Mouse (Mus musculus) urinary bladder, postnatal 10 days (tissue): ENCODE measurements around the gene Afap1.

Source experiments
- DNase-seq: peaks from one replicate; pipeline ENCODE4 v3.0.0; 2022; ENCODE audit warnings: low spot score

Gene Afap1

DNA sequence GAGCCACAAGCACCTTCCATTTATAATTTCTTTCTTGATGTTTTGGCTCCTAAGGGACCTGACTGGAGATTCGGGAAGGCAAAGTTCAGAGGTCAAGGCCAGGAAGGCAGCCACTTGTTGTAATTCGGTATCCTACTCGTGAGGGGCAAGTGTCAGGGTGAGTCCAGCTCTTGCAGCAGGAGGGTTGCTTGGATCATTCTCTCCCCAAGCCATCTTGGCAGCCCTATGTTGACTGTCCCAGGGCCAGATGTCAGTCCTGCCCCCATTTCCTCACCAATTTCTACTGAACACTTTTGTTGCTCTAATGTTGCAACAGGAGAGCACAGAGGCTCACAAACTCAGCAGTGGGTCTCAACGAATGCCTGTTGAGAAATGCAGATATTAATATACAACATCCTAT lies 5.0 kb downstream of the Afap1 start:
- DNase-seq: no peak

DNA sequence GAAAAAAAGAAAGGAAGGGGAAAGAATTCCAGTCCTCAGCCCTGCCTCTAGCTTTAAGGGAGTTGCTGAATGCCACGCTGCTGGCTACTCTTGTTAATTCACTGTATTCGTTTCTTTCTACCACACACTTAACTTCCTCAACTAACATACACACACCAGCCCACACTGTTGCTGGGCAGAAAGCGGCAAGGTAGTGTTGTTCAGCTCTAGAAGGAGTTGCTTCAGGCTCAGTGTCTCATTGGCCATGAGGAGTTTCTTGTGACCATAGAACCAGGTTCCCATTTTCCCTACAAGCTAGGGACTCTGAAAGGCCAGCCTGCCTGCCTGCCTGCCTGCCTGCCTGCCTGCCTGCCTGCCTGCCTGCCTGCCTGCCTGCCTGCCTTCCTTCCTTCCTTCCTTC lies 5.9 kb downstream of the Afap1 start:
- no peak for DNase-seq

DNA sequence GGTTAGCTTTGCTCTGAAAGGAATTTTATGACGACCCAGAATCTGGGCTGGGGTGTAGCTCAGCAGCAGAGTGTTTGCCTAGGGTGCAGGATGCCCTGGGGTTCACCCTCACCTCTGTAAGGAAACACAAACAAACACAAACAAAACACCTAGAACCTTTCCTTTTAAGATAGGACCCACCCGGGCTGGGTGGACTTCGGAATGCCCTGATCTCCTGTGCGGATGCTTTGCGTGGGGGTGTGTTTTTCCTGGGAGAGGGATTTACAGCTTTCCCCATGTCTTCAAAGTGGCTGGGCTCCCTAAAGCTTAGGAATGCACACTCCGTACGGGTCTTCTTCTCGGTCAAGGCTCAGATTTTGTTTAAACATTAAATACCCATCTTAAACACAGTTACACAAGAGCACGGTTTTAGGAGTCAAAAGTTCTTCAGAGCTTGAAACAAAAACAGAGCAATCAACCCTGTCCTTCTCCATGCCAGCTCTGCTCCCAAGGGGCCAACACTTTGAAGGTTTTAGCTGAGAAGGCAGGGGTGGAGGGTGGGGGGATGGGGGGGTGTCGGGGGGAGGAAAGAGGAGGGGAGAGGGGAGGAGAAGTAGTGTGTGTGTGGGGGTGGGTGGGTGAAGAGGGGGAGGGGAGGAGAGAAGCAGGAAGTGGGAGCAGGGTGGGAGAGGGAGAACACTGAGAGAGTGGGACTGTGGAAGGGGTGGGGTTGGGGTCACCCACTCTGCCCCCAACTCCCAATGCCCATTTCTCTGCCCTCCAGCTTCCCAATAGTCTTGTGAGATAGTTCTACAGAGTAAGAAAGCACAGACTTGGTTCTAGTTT lies 7.5 kb downstream of the Afap1 start:
- no peak for DNase-seq

DNA sequence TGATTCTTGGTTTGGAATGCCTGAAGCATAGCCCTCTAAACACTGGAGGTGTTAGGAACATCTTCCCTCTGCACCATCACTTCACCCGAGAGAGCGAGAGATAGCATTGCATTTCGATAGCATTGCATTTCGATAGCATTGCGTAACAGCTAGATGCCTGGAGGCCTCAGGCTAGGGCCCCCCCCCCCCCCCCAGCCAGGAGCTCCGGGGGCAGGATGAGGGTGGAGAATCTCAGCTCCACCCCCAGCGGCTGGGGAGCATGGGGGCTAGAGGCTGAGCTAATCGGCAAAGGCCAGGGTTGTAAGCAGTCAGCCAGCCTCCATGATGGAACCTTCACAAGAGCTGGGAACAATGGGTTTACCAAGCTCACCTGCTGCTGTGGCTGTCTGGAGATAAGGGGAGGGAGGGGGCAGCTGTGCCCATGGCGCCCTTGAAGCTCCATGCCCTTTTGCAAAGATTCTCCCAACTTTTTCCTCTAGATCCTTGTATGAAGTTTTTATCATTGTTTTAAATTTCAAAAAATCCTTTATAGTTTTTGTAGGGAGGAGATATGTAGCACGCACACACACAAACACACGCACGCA lies 8.2 kb downstream of the Afap1 start:
- no peak for DNase-seq

DNA sequence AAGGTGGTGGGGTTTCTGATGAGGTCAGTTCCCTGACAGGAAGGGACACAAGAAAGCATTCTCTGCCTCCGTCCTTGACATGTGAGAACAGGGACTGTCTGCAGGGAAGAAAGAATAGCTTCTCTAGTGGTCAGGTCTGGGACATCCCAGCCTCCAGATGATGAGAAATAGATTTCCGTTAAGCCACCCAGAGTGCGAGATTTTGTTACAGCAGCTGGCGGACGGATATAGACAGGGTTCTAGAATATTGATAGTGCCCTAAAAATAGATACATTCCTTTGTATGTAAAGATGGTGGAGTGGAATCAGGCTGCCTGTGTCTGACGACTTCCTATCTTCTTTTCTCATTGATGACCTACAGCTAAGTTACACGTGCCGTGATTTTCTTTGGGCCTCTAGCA lies 10.3 kb downstream of the Afap1 start:
- no peak for DNase-seq

DNA sequence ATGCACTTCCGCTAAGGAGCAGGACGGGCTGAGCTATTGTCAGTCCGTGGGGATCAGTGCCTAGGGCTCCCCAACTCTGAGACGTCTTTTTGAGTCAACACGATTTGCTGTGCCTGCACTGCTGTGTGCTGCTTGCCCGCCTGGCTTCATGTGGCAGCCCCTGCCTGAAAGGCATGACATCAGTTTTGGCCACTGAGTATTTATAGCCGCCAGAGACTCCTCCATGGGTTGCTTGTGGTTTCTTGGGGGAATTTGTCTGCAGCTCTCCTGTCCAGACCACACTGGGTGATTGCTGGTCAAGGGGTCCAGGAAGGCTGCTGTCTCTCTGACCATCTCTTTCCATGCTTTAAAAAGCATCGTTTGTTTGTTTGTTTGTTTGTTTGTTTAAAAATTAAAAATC lies 12.2 kb downstream of the Afap1 start:
- no peak for DNase-seq

DNA sequence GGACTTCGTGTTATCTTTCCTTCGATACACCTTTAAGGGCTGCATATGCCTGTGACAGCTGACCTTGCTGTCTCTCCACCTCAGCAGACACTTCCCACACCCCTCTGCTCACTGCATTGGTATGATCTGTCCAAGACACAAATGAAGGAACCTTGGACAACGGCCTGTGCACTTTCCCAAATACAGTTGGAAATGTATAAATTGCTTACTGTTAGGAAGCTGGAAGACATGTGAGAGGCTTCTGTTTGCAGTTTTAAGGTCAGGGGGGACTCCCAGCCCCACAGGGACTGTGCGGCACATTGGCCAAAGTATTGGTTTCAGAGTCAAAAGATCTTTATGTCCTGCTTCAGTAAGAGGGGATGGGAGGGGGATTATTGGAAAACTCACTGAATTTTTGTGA lies 14.0 kb downstream of the Afap1 start:
- no peak for DNase-seq

DNA sequence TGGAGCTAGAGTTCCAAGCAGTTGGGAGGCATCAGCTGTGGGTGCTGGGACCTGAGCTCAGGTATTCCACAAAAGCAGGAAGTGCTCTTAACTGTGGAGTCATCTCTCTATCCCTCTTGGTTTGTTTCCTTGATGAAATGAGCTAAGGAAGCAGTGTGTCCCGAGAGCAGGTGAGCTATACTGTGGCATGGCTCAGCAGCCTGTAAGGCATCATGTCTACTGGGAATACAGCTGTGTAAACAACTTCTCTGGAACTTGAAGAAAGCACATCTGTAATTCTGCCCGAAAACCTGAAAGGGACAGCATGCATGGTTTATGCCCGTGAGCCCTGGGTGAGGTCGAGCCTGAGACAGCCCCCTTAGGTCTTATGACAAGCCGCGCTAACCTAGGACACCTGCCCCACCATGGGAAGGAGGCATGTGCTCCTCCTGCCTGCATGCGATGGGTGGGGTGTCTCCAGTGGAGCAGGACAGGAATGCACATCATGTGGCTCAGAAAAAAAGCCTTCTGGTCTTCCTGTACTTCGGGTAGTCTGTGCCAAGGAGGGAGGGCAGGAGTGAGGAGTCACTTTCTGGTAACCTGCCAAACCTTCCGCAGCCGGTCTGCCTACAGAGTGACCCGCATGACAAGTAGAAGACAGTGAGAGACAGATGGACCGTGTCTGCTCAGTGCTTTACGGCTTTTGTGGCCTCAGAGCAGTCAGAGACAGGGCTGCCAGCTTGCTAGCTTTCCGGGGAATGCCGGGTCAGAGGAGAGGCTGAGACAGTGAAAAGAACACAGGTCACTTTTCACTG lies 14.7 kb downstream of the Afap1 start:
- no peak for DNase-seq

DNA sequence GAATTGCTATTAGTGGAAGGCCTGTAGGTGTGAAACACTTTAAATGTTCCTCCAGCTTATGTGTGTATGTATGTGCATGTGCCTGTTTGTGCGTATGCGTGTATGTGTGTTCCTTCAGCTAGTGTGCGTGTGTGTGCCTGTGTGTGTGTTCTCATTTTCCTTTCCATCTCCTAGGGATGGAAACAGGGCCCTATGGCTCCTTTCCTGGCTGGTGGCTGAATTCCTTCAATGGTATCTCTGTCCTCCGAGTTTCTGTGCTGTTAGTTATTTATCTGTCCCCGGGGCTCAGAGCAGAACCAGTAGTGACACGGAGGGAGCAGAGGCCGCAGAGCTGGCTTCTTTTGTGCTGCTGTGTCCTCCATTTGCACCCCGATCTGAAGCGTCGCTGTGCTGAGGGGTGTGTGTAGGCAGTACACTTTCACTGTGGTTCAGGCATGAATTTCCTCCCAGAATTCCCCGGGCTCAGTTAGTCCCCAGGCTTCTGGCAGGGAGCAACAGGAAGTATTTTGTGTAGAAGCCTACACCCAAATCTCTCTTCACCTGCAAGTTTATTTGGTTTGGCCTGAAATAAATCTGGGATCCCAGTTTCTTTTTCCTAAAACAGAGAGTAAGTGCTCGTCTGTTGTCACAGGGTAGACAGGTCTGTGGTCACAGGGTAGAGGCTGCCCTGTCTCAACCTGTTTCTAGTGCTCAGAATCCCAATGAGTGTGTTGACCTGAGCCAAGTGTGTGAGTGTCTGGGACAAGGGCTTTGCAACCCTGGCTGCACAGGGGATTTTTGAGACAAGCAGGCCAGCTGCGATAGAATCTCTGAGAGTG lies 15.7 kb downstream of the Afap1 start:
- DNase-seq: no peak

DNA sequence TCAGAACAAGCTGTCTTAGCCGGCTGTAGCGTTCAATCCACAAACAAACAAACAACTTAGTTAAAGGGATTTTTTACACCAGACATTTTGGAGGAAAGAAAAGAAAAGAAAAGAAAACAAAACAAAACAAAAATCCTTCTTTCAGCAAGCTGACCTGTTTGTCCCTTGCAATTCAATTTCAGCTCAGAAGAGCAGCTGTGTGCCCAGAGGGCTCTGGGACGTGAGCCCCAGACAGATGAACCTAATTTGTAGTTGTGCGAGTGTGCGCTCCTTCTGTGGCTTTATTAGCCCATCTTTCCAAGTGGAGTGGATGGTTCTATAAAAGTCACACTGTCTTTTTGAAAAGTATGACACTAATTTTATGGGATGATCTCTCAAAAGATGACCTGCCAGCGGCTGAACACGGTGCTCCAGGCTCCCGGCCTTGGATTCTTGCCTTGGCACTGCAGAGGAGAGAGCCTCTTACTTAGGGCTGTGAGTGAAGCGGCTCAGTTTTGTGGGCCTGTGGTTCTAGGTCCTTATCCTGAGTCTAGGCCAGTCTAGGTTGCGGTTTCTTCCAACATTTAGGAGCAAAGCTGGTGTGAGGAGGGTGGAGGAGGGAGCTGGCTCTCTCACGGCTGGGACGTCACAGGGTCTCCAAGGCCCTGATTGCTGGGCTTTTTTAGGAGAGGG lies 22.6 kb downstream of the Afap1 start:
- DNase-seq: no peak

DNA sequence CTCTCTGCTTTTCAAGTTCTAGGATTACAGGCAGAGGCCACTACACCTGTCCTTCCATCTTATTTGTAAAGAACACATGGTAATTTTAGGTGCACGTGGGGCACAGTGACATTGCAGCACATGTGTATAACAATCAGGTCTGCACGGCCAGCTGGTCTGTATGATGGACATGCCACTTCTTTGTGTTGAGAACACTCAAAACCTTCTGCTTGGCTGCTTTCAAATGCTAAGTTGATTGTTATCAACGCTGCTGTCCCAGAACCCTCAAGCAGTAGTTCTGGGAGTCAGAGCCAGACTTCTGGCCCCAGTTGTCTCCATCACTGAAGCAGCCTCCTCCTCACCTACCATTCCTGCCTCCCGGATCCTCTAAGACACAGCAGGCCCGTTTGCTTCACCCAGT lies 23.5 kb downstream of the Afap1 start:
- no peak for DNase-seq

DNA sequence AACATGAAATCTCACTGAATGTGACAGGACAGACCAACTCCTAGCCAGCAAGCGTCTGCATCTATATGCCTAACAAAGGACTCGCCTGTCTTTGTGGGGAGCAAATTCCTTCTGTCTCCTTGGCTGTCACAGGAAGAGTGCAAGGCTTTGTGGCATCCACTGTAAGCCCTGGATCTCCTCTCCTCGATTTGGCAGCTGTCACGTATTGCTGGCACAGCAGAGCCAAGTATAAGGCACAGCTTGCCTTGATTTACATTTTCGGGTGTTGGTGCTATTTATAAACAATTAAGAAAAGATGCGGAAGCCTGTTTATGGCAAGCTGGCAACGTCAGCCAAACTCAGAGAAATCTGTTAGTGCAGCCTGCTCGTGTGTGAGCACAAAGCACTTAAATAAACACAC lies 25.3 kb downstream of the Afap1 start:
- DNase-seq: no peak

DNA sequence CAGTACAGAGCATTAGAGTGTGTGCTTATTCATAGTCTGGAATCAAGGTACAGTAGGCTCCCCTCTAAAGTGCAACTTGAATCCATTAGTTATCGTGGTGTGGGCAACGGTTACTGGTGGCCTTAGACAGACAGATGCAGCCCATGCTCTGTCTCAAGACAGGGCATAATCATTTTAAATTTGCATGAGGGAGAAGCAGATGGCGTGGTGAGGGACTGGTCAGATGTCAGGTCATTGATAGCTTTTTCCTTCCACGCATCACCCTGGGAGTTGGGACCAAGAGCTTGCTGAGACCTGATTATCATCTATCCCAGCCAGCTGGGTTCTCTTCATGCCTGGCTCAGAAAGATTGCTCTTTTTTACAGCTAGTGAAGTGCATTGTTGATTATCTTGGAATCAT lies 27.0 kb downstream of the Afap1 start:
- DNase-seq: no peak

DNA sequence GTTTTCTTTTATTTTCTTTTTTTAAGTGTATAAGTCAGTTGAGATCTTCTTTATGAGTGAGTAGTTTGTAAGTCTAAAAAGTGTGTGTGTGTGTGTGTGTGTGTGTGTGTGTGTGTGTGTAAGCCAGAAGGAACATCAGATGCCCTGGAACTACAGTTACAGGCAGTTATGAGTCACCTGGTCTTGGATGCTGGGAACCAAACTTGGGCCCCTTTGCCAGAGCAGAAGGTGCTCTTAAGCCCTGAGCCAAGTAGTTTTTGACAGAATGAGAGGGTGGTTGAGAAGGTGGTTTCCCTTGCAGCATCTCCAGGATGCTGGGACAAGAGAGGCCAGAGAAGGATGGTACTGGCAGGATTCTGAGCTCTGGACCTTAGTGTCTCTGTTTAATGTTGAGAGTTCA lies 27.4 kb downstream of the Afap1 start:
- no peak for DNase-seq

DNA sequence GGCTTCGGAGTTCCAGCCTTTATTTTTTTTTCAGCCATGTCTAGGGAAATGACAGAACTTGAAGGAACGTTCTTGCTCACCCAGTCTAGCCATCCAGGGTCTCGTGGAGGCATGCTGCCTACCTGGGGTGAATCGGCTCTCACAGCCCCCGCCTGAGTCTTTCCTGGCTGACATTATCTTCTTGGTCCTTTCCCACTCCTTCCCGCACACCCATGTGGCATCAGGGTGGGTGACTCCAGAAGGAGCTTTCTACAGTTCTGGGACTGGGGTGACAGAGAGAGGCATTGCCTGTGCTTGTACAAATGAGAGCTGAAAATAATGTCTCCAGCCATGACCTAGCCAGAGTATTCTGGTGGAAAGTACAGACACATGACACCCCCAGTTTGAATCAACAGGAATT lies 28.0 kb downstream of the Afap1 start:
- no peak for DNase-seq

DNA sequence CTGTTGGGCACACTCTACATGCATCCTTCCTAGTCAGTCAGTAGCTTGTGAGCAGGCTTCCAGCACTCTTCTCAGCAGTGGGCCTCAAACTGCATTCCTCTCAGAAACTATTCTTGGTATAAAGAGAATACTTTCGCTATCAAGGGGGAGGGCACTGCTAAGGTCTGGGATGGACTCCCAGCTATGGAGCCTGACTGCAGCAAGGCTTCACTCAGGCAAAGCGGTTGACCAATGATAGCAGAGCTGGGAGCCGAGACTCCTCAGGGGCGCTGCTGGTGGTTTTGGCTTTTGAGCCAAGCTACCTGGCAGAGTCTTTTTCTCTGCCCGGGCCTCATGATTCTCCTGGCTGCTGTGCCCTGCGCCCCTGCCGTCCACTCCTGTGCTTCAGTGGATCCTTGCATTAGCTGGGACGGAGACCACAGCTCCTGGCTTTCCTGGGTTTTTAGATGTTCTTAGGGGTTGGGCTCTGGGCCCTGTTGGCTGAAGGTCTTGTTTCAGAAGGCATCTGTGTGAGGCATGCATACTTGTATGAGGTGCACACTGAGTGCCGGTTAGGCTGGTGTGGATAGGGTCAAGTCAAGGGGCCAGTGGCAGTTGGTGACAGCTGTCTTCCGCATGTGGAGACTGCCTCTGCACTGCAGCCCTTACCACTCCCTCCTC lies 28.6 kb downstream of the Afap1 start:
- no peak for DNase-seq

DNA sequence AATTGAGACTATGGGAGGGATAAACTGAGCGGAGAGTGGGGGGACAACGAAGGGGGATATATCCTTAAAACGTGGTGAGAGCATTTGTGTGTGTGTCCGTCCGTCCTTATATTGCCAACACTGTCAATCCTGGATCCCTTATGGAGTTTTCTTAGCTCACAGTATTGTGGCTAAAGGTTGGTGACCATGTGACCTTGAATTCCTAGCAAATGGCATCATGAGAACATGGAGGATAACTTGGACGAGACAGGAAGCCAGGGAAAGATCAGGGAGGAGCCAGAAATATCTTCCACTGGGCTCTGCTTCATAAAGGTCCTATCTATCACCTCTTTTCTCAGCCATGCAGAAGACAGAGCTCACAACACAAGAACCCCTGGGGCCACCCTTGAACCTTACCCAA lies 30.3 kb downstream of the Afap1 start:
- DNase-seq: no peak

DNA sequence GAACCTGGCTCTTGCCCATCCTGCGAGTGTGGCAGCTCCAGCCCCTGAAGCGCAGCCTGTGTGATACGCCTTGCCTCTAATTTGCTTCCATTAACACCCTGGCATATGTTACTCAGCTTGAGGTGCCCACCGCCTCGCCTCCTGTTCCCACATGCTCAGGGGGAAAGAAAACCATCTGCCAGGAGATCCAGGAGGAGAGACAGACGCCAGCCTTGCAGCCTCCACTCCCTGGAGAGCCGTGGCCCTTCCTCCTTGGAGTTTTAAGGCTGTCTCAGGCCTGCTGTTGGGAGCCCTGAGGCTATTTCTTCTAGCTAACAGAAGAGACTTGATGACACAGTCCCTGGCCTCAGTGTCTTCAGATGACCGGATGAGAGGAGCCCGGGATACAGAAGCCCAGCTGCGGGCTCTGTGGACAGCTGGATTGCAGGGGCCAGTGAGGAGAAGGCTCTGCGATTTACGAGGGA lies 32.1 kb downstream of the Afap1 start:
- no peak for DNase-seq

DNA sequence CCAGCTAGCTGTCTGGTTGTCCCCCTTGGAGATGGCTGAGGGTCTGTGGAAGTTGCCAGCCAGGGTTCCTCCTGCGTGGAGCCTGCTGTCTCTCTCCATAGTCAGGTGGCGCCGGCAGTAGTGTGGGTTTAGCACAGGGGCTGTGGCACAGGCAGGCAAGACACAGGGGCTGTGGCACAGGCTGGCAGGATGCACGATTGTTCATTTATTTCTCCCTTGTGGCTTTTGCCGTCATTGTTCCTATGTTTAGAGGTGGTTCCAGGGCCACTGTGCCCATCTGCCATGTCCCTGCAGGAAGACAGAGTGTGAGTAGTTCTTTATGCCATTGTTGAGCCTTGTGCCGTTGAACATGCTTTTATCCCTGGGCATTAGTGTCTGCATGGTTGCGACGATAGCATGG lies 33.4 kb downstream of the Afap1 start:
- no peak for DNase-seq

DNA sequence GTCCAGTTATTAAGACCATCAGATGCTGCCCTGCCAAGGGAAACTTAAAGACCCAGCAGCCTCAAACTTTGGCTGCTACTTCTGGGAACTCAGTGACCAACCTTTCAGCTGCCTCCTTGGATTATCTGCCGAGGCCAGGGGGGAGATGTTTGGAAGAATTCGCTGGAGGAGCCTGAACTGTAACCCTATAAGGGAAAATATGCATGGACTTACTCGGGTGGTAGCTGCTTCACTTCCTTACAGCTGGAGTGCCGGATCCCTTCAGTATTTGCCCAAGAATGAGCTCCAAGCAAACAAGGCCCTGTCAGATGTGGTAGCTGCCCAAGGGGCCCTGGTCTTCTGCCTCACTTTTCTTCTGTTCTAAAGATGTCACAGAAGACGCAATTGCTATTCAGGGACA lies 38.2 kb downstream of the Afap1 start:
- DNase-seq: no peak

DNA sequence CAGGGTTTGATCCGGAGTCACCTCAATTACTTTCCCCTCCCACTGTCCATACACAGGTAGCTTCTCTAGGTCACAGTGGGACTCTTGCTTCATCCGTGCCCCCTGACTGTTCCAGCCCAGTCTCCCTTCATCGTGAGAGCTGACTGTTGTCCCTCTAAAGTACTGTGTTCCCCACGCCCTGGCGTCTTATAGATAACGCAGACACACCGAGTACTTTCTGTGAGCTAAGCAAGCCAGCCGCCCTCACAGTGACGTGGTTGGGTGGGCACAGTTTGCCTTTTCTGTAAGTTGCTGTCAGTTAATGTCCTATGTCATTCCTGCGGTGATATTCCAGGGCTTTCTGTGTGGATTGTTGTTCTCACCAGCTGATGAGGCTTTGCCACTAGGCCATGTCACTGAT lies 39.9 kb downstream of the Afap1 start:
- DNase-seq: no peak
